21 mouse cellular contexts compared by ENCODE assay signal in the genomic region with DNA sequence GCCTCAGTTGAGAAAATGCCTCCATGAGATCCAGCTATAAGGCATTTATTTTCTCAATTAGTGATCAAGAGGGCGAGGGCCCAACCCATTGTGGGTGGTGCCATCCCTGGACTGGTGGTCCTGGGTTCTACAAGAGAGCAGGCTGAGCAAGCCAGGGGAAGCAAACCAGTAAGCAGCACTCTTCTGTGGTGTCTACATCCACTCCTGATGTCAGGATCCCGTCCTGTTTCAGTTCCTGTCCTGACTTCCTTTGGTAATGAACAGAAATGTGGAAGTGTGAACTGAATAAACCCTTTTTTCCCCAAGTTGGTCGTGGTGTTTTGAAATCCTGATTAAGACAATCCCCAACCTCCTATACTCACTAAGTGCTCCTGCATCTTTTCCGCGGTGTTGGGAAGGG. TPM values are rescaled to one million over a fixed set of nuclear protein-coding genes. Genes with fewer than 3 reads are reported as not detected.
DNase-seq lines count a peak whose midpoint lies in the region; ATAC-seq and TF ChIP-seq lines count a peak whose summit lies in the region.
"Had no signal": no experiment of that assay in that cellular context is flagged by ENCODE, and none has a peak within 500 bp of the region (broad histone marks: within the 10 kb centered on the region; RNA-seq: fewer than 3 reads in every experiment).

No protein-coding gene starts in this region.

- no peaks in the 10 kb centered on the region for H3K9me3 ChIP-seq in liver, postnatal 0 days (ENCODE audit: low read length)
- H3K9me3 ChIP-seq: hindbrain, embryonic 13.5 days; limb, embryonic 15.5 days; lung, embryonic 15.5 days had no signal

- no peak for TF ChIP-seq EP300 in liver, postnatal 0 days (IDR thresholded peaks at IDR 0.05; ENCODE audit: low read depth)

- H3K27me3 ChIP-seq in liver, postnatal 0 days (ENCODE audit: insufficient read depth, low read length): 0 out of 2 replicates have a peak, but pooled peaks cover 6% of the 10 kb centered on the region

- TF ChIP-seq CTCF in bone marrow macrophage, adult 2 months (IDR thresholded peaks at IDR 0.05; ENCODE audit: low read depth, low read length): no peak
- no peak for TF ChIP-seq CTCF in liver, postnatal 0 days (IDR thresholded peaks at IDR 0.05; ENCODE audit: low read depth)

- DNase-seq in lung, postnatal 36 days: peak; percentile 45
- no peak for DNase-seq in lung, postnatal 4 days
- no peak for DNase-seq in liver, postnatal 0 days
- no peak for DNase-seq in urinary bladder, postnatal 25 days (ENCODE audit: low spot score)
- no peak for DNase-seq in layer of hippocampus, postnatal 36 days
- DNase-seq in kidney, adult 18-20 months: no peak
- DNase-seq: adrenal gland, postnatal 14 days; cerebellum, adult 11-12 months; cerebellum, postnatal 10 days; gastrocnemius, postnatal 25 days; heart, postnatal 36 days; kidney, adult 11 months; kidney, postnatal 4 days; layer of hippocampus, adult 9-11 months; left cerebral cortex, postnatal 4 days had no signal

- TF ChIP-seq POLR2A in bone marrow macrophage, adult 2 months (IDR thresholded peaks at IDR 0.05; ENCODE audit: borderline replicate concordance, low read depth, low read length): no peak

- peak overlapping the region; percentile 80 for H3K27ac ChIP-seq in bone marrow macrophage, adult 2 months (ENCODE audit: insufficient read depth, low read depth, low read length)
- peak overlapping the region; percentile 70; the same call in 1 of the 2 replicates for H3K27ac ChIP-seq in liver, postnatal 0 days (ENCODE audit: low read depth)
- H3K27ac ChIP-seq: hindbrain, embryonic 13.5 days; left cerebral cortex, adult 2 months; limb, embryonic 15.5 days; lung, embryonic 15.5 days had no signal

- no peak for ATAC-seq in liver, postnatal 0 days
- ATAC-seq: midbrain, embryonic 16.5 days had no signal

- H3K9ac ChIP-seq in liver, postnatal 0 days (replicated peaks): no peak overlapping the region
- H3K9ac ChIP-seq: hindbrain, embryonic 13.5 days; limb, embryonic 15.5 days; lung, embryonic 15.5 days had no signal

- peak overlapping the region; percentile 23; the same call in 1 of the 2 replicates for H3K4me3 ChIP-seq in bone marrow macrophage, adult 2 months (ENCODE audit: insufficient read depth, low read length)
- no peak overlapping the region for H3K4me3 ChIP-seq in liver, postnatal 0 days (ENCODE audit: low read depth, low read length)
- H3K4me3 ChIP-seq: hindbrain, embryonic 13.5 days; left cerebral cortex, adult 2 months; limb, embryonic 15.5 days; lung, embryonic 15.5 days had no signal

- peak overlapping the region; percentile 66; the same call in 1 of the 2 replicates for H3K4me2 ChIP-seq in liver, postnatal 0 days (ENCODE audit: low read depth, low read length)
- H3K4me2 ChIP-seq: hindbrain, embryonic 13.5 days; limb, embryonic 15.5 days; lung, embryonic 15.5 days had no signal

- no peaks in the 10 kb centered on the region for H3K36me3 ChIP-seq in liver, postnatal 0 days (replicated peaks; ENCODE audit: insufficient read depth, low read length)
- H3K36me3 ChIP-seq: hindbrain, embryonic 13.5 days; limb, embryonic 15.5 days; lung, embryonic 15.5 days had no signal

- H3K4me1 ChIP-seq in bone marrow macrophage, adult 2 months (ENCODE audit: control insufficient read depth, insufficient read depth, low read length): peaks cover 43% of the 10 kb centered on the region
- H3K4me1 ChIP-seq in liver, postnatal 0 days (ENCODE audit: insufficient read depth): peaks cover 33% of the 10 kb centered on the region
- H3K4me1 ChIP-seq: limb, embryonic 15.5 days had no signal

- 41% methylated on average over 5 of the region's 5 CpGs for WGBS in liver, postnatal 0 days (ENCODE audit: insufficient replicate concordance)

RNA-seq across cellular contexts. Expression of gene Slc35c1, which starts 23.2 kb away (rescaled TPM):
- 22.8 and 27.4 TPM in 2 replicates for polyA plus RNA-seq in bone marrow macrophage, adult 2 months (2012; ENCODE audit: insufficient read depth, insufficient read length, missing spikeins)
- 9.0 and 9.3 TPM in 2 replicates for polyA plus RNA-seq in liver, postnatal 0 days (2015; fragmentation: Nextera tagmentation; extraction: Ambion mirVana)
- total RNA-seq in layer of hippocampus, postnatal 36 days (2021): 10 to 100 TPM; 13.3 to 14.5 TPM

RNA-seq across cellular contexts. Expression of gene Cry2, which starts 49.7 kb away (rescaled TPM):
- 5.4 and 5.8 TPM in 2 replicates for polyA plus RNA-seq in bone marrow macrophage, adult 2 months (2012; ENCODE audit: insufficient read depth, insufficient read length, missing spikeins)
- 9.6 and 11.9 TPM in 2 replicates for polyA plus RNA-seq in liver, postnatal 0 days (2015; fragmentation: Nextera tagmentation; extraction: Ambion mirVana)
- 100 to 1,000 TPM in 1 of 2 experiments, 10 to 100 TPM in 1; 93.7 to 101 TPM for total RNA-seq in layer of hippocampus, postnatal 36 days (2021)
